Mouse (Mus musculus) embryo, embryonic 10.5 days (tissue): ENCODE data around the gene Klk1.
A peak's percentile ranks its signal among the peaks of the same experiment; 100 is the strongest.
"Not testable (repeated sequence)": the region's sequence is repeated elsewhere in the genome, so short reads cannot be mapped to it uniquely, and the experiment has no call there.

Source experiments
- DNase-seq: peaks from one replicate; pipeline ENCODE4 v3.0.0-alpha.2; 2015; ENCODE audit warnings: low spot score

Gene Klk1

GRCm38 (mm10) chr7:44225076-44225475 is at the start of gene Klk1:
Gene Klk1, plus strand, starts transcription at chr7:44225360.
- DNase-seq, result no peak

- DNase-seq, result no peak
These were observed 45.7 kb upstream of the Klk1 start for GRCm38 (mm10) chr7:44179299-44180045.

- DNase-seq, result not testable (repeated sequence)
These were observed 38.6 kb upstream of the Klk1 start for GRCm38 (mm10) chr7:44186516-44186915.

- DNase-seq, result not testable (repeated sequence)
These were observed 37.2 kb upstream of the Klk1 start, which contains the start of gene Klk1b24 for GRCm38 (mm10) chr7:44187936-44188335. Gene Klk1b24, plus strand, starts transcription at chr7:44188236.

- not testable (repeated sequence) for DNase-seq
These were observed 31.7 kb upstream of the Klk1 start for GRCm38 (mm10) chr7:44193466-44193865.

- DNase-seq, result no peak
These were observed 27.3 kb upstream of the Klk1 start, which contains the start of gene Klk1b3 for GRCm38 (mm10) chr7:44197891-44198290. Gene Klk1b3, plus strand, starts transcription at chr7:44198191.

- DNase-seq, result not testable (repeated sequence)
These were observed 18.0 kb upstream of the Klk1 start, which contains the start of gene Klk1b4 for GRCm38 (mm10) chr7:44207135-44207534. Gene Klk1b4, plus strand, starts transcription at chr7:44207435.

- DNase-seq, result no peak
These were observed 16.9 kb upstream of the Klk1 start for GRCm38 (mm10) chr7:44208307-44208706.

- no peak for DNase-seq
These were observed 9.5 kb upstream of the Klk1 start, which contains the start of gene Klk1b5 for GRCm38 (mm10) chr7:44215645-44216044. Gene Klk1b5, plus strand, starts transcription at chr7:44215945.

- DNase-seq, result not testable (repeated sequence)
These were observed 3.6 kb upstream of the Klk1 start for GRCm38 (mm10) chr7:44221601-44222000.

GRCm38 (mm10) chr7:44222335-44222734 is 2.8 kb upstream of the Klk1 start:
- not testable (repeated sequence) for DNase-seq

- no peak for DNase-seq
These were observed 10.7 kb downstream of the Klk1 start, which contains the start of gene Gm36864 for GRCm38 (mm10) chr7:44235909-44236308. Gene Gm36864, plus strand, starts transcription at chr7:44236177.

GRCm38 (mm10) chr7:44239913-44240312 is 14.8 kb downstream of the Klk1 start:
- DNase-seq, result no peak

- DNase-seq, result no peak
These were observed 15.6 kb downstream of the Klk1 start for GRCm38 (mm10) chr7:44240712-44241111.

- no peak for DNase-seq
These were observed 16.0 kb downstream of the Klk1 start for GRCm38 (mm10) chr7:44241163-44241562.

GRCm38 (mm10) chr7:44244080-44244479 is 18.9 kb downstream of the Klk1 start:
- DNase-seq, result no peak

GRCm38 (mm10) chr7:44246055-44246983 is 21.2 kb downstream of the Klk1 start, which contains the start of the genes 1700028J19Rik and 2410002F23Rik:
Gene 1700028J19Rik, minus strand, starts transcription at chr7:44246695.
Gene 2410002F23Rik, plus strand, starts transcription at chr7:44246722.
- peak; percentile 95 for DNase-seq

- DNase-seq, result peak; percentile 69
These were observed 21.9 kb downstream of the Klk1 start for GRCm38 (mm10) chr7:44246984-44247470.

- no peak for DNase-seq
These were observed 22.8 kb downstream of the Klk1 start for GRCm38 (mm10) chr7:44247971-44248370.

GRCm38 (mm10) chr7:44249248-44249647 is 24.1 kb downstream of the Klk1 start:
- DNase-seq, result no peak

- not testable (repeated sequence) for DNase-seq
These were observed 25.6 kb downstream of the Klk1 start for GRCm38 (mm10) chr7:44250732-44251275.
